Mouse (Mus musculus) heart, embryonic 11.5 days (tissue): Measurements from ENCODE around the gene Cul5. TPM values are rescaled to one million over a fixed set of nuclear protein-coding genes. Genes with fewer than 3 reads are reported as not detected.

Source experiments
- ATAC-seq: fragments of 200-750 bp; cut with Nextera tagmentation; replicated peaks from 2 replicates; pipeline ENCODE4 v1.8.0; 2017; ENCODE audit warnings: moderate library complexity; ENCODE audit not compliant: insufficient number of reproducible peaks, low FRiP score, low TSS enrichment
- H3K27ac ChIP-seq: fragments of 300-500 bp; sonication (generic); 2 replicates; pipeline ENCODE4 v1.5.1; 2014; ENCODE audit warnings: mild to moderate bottlenecking, low read depth, low read length
- H3K27me3 ChIP-seq: fragments of 300-500 bp; sonication (generic); 2 replicates; pipeline ENCODE4 v1.6.1; 2014; ENCODE audit warnings: mild to moderate bottlenecking, low read length, mixed read lengths; ENCODE audit not compliant: control insufficient read depth, insufficient read depth
- H3K36me3 ChIP-seq: fragments of 300-500 bp; sonication (generic); 2 replicates; pipeline ENCODE4 v1.6.1; 2014; ENCODE audit warnings: mild to moderate bottlenecking, low read length, moderate library complexity, mixed read lengths; ENCODE audit not compliant: control insufficient read depth, insufficient read depth
- H3K4me1 ChIP-seq: fragments of 300-500 bp; sonication (generic); 2 replicates; pipeline ENCODE4 v1.6.1; 2014; ENCODE audit warnings: low read length; ENCODE audit not compliant: control insufficient read depth, insufficient read depth
- H3K4me2 ChIP-seq: fragments of 300-500 bp; sonication (generic); 2 replicates; pipeline ENCODE4 v1.6.1; 2014; ENCODE audit warnings: mild to moderate bottlenecking, moderate library complexity
- H3K4me3 ChIP-seq: fragments of 300-500 bp; sonication (generic); 2 replicates; pipeline ENCODE4 v1.5.1; 2014; ENCODE audit warnings: low read depth, low read length
- H3K9ac ChIP-seq: fragments of 300-500 bp; sonication (generic); 2 replicates; pipeline ENCODE4 v1.6.1; 2014; ENCODE audit warnings: mild to moderate bottlenecking, low read depth, low read length, moderate library complexity
- H3K9me3 ChIP-seq: fragments of 300-500 bp; sonication (generic); replicated peaks from 2 replicates; pipeline ENCODE4 v1.6.1; 2016; ENCODE audit warnings: low read length; ENCODE audit not compliant: control insufficient read depth
- WGBS: fragments of 180-500 bp; shearing (Covaris S2); extraction: QIAGEN DNeasy Blood & Tissue Kit; methylation state at CpG from one replicate; pipeline ENCODE4 v1.1.7; 2014; ENCODE audit not compliant: insufficient replicate concordance; 5-methylcytosine and 5-hydroxymethylcytosine counted together
- polyA plus RNA-seq: library from polyadenylated mRNA; unstranded; fragments of >200 nt; fragmentation: Nextera tagmentation; extraction: Ambion mirVana; gene quantifications from 2 replicates; pipeline ENCODE4 v1.2.1, GENCODE M21; 2014

The Cul5 gene
- polyA plus RNA-seq, 1 experiment from 2014 or later = 30.0 TPM

DNA sequence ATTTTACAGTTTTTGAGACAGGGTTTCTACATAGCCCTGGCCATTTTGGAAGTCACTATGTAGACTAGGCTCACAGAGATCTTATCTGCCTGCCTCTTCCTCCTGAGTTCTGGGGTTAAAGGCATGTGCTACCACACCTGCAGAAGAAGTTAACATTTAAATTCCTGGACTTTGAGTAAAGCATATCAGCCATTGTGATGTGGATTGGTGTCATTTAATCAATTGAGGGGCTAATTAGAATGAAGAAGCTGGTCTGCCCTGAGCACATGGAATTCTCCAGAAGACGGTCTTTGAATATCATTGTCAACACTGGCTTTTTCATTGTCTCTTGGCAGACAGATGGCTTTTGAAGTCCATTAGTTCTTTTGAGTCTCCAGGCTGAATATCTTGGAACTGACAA is 11.0 kb upstream of the Cul5 start:
- Histone ChIP-seq H3K27ac (no peak overlapping the region), H3K4me2 (no peak overlapping the region), H3K9ac (no peak overlapping the region), H3K36me3 (no peaks in the 10 kb centered on the region), H3K27me3 (no peaks in the 10 kb centered on the region), H3K9me3 (no peaks in the 10 kb centered on the region; the same call in 1 of the 2 replicates), H3K4me3 (no peak overlapping the region), H3K4me1 (no peaks in the 10 kb centered on the region)
- WGBS = 81% methylated on average over 1 of the region's 1 CpGs
- no peak for ATAC-seq

DNA sequence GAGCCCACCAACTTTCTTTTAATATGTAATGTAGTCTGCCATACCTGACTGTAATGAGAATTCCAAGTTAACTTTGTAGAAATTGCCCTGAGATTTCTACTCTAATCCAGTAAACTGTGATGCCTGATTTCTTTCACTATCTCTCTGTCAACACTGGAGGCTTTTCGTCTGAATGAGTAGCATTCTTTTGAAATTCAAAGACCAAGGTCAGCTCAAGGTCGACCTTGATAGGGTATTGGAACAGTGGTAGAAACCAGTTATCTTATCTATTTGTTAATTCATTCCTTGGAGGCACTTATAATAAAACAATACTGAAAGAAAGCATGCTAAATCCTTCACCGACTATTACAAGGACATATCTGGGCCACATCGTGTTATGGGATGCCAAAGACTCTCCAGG is 7.1 kb upstream of the Cul5 start:
- no peak overlapping the region for H3K4me2 ChIP-seq
- ATAC-seq = no peak
- 55% methylated on average over 4 of the region's 4 CpGs for WGBS

DNA sequence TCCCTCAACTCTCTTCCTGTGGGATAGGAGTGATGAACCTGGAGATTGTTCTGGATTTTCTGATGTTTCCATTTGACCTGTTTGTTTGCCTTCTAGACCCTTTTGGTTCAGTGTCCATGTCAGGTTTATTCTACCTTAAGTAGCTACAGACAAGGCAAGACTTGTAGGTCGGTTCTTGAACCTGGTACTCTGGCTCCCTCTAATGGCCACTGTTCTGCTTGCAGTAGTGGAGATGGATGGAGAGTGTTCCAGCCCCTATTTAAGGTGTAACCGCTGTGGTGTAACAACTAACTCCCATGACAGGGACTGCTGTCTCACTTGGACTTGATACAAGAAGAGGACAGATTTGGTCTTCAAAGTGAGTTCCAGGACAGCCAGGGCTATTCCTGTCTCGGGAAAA is 3.8 kb upstream of the Cul5 start:
- H3K36me3 ChIP-seq = no peaks in the 10 kb centered on the region
- H3K9ac ChIP-seq = no peak overlapping the region
- H3K27ac ChIP-seq = no peak overlapping the region
- no peak for ATAC-seq
- H3K4me3 ChIP-seq = no peak overlapping the region
- no peak overlapping the region for H3K4me2 ChIP-seq
- no peaks in the 10 kb centered on the region for H3K27me3 ChIP-seq
- H3K9me3 ChIP-seq = no peaks in the 10 kb centered on the region; the same call in 1 of the 2 replicates
- WGBS = 27% methylated on average over 3 of the region's 3 CpGs
- no peaks in the 10 kb centered on the region for H3K4me1 ChIP-seq

More for the DNA sequence above, 7.1 kb upstream of the Cul5 start:
- Histone ChIP-seq H3K27me3 (no peaks in the 10 kb centered on the region), H3K4me3 (no peak overlapping the region), H3K36me3 (no peaks in the 10 kb centered on the region), H3K27ac (no peak overlapping the region), H3K9me3 (no peaks in the 10 kb centered on the region; the same call in 1 of the 2 replicates), H3K9ac (no peak overlapping the region), H3K4me1 (no peaks in the 10 kb centered on the region)

DNA sequence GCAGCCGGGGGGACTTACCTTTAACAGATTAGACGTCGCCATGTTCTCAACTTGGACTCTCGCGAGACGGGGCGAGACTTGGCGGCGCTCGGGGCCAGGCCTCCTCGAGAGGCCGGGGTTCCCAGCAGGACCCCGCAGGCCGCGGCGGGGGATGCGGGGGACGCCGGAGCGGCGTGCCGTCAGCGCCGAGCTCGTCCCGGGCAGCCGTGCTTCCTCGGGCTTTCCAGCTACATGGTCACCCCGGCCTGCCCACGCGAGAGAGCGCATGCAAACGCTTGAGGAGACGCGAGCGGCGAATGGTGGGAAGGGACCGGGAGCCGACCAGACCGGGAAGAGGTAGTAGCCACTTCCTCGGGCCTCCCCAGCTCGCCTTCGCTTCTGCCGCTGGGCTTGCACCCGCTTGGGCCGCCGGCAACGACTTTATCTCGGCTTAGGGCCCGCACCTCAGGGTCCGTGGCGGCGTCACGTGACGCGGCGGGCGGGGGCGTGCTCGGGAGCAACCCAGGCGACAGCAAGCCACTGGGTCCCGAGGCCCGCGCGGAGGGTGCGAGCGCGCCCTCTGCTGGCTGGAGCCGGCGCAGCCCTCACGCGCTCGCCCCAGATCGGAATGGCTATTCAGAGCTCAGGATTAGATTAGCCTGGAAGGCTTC is 2.7 kb downstream of the Cul5 start:
- peak; percentile 97 for ATAC-seq
- under 1% methylated on average over 72 of the region's 74 CpGs for WGBS
- Histone ChIP-seq H3K9me3 (no peaks in the 10 kb centered on the region), H3K4me3 (peak overlapping the region; percentile 86), H3K9ac (peak overlapping the region; percentile 97), H3K27me3 (no peaks in the 10 kb centered on the region), H3K27ac (peak overlapping the region; percentile 92), H3K36me3 (no peaks in the 10 kb centered on the region), H3K4me2 (peak overlapping the region; percentile 91), H3K4me1 (peaks cover 13% of the 10 kb centered on the region; the same call in 1 of the 2 replicates)

DNA sequence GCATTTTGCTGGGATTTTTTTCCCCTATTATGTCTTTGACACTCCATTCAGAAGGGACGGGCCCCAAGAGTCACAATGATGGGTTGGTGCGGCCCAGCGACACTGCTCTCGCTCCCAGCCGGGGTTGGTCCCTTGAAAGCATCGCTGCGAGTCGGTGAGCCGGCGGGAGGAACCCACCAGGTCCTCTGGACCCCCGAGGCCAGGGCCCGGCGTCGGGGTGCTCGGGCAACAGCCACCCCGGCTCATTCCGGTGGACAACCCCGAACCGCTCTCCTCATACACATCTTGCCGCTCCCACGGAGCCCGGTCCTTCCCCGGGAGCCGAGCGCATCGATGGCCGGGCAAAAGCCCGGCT is 3.2 kb downstream of the Cul5 start:
- Histone ChIP-seq H3K27ac (peak overlapping the region; percentile 92), H3K9ac (peak overlapping the region; percentile 97), H3K9me3 (no peaks in the 10 kb centered on the region), H3K36me3 (no peaks in the 10 kb centered on the region), H3K27me3 (no peaks in the 10 kb centered on the region), H3K4me2 (peak overlapping the region; percentile 91), H3K4me1 (peaks cover 13% of the 10 kb centered on the region; the same call in 1 of the 2 replicates), H3K4me3 (peak overlapping the region; percentile 86)
- WGBS = under 1% methylated on average over 28 of the region's 28 CpGs
- no peak; the same call in 1 of the 2 replicates for ATAC-seq

DNA sequence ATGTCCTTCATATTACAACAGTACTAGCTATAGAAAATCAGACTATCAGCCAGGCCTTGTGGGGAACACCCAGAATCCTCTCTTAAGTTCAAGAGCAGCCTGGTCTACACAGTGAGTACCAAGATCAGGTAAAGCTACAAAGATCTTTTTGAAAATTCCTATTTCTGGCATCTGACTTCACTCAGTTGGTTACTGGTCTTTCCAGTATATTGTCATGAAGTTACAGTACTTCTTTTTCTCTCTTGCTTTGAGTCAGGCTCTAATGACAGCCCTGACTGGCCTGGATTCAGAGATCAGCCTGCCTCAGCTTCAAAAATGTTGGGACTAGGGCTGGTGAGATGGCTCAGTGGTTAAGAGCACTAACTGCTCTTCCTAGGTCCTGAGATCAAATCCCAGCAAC is 4.4 kb downstream of the Cul5 start:
- Histone ChIP-seq H3K4me3 (no peak overlapping the region), H3K4me2 (peak overlapping the region; percentile 91; the same call in 1 of the 2 replicates), H3K9me3 (no peaks in the 10 kb centered on the region), H3K4me1 (peaks cover 13% of the 10 kb centered on the region; the same call in 1 of the 2 replicates), H3K27me3 (no peaks in the 10 kb centered on the region), H3K27ac (no peak overlapping the region), H3K9ac (no peak overlapping the region), H3K36me3 (no peaks in the 10 kb centered on the region)
- ATAC-seq = no peak

DNA sequence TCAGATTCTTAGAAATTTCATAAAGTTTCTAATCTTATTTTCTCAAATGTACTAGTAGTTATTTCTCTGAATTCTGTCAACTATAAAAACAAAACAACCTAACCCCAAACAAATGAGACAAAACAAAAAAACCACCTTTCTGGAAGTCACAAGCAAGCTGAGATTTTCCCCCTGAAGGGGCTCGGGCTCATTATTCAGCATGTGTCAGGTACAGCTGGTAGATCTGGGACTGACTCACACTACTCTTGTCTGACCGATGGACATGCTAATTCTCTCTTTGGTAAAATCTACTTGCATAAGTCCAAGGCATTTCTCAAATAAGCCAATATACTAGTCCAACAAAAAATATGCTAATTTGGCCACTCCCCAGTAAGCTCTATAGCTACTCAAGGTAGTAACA is 5.0 kb downstream of the Cul5 start:
- H3K36me3 ChIP-seq = no peaks in the 10 kb centered on the region

DNA sequence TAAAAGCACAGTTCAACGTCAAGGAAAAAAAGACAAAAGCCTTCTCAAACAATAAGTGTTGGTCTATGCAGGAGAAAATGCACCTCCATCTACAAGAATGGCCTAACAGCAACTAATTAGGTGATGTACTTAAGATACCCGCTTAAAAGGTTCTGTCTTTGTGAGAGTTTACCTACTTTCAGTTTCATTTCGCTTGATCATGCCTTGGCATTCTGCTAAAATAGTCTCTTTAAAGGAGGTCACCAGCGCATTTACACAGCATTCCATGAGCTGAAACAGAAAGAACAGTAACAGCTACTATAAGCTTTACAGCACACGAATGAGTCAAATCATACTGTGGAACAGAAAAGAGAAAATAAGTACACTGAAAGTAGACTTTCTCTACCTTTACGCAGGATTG is 35.0 kb downstream of the Cul5 start:
- Histone ChIP-seq H3K27me3 (no peaks in the 10 kb centered on the region), H3K4me1 (no peaks in the 10 kb centered on the region), H3K4me3 (no peak overlapping the region), H3K9me3 (no peaks in the 10 kb centered on the region), H3K9ac (no peak overlapping the region), H3K27ac (no peak overlapping the region), H3K4me2 (no peak overlapping the region), H3K36me3 (peaks cover 18% of the 10 kb centered on the region)
- no peak for ATAC-seq
- WGBS = 92% methylated on average over 6 of the region's 6 CpGs

More for the DNA sequence above, 5.0 kb downstream of the Cul5 start:
- WGBS = 85% methylated on average over 2 of the region's 2 CpGs
- no peak overlapping the region for H3K4me2 ChIP-seq
- H3K4me1 ChIP-seq = peaks cover 13% of the 10 kb centered on the region; the same call in 1 of the 2 replicates
- H3K9ac ChIP-seq = no peak overlapping the region
- H3K27ac ChIP-seq = no peak overlapping the region
- ATAC-seq = no peak
- no peaks in the 10 kb centered on the region for H3K9me3 ChIP-seq
- H3K4me3 ChIP-seq = no peak overlapping the region
- no peaks in the 10 kb centered on the region for H3K27me3 ChIP-seq

DNA sequence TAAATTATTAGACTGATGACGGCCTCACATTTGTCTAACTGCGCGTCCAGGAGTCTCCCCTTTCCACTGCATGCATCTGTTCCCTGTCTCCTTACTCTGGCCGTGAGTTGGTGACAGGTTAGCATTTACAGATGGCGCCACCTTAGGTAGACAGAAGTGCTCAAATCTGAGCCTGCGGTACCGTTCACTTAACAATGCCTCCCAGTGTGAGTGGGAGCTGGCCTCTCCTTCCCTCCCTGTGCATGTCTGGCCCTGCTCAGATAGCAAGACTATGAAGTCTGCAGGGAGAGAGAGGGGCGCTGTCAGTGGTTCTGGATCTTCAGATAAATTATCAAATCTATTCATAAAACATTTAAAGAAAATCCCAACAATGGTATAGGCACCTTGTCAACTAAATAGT is 54.6 kb downstream of the Cul5 start:
- H3K36me3 ChIP-seq = peaks cover 3% of the 10 kb centered on the region; the same call in 1 of the 2 replicates
- no peaks in the 10 kb centered on the region for H3K4me1 ChIP-seq
- H3K9me3 ChIP-seq = no peaks in the 10 kb centered on the region
- 52% methylated on average over 8 of the region's 8 CpGs for WGBS
- H3K4me3 ChIP-seq = no peak overlapping the region
- H3K27ac ChIP-seq = no peak overlapping the region; the same call in 1 of the 2 replicates
- H3K9ac ChIP-seq = no peak overlapping the region
- no peak overlapping the region; the same call in 1 of the 2 replicates for H3K4me2 ChIP-seq
- ATAC-seq = no peak
- H3K27me3 ChIP-seq = no peaks in the 10 kb centered on the region
